Mouse (Mus musculus) olfactory bulb, adult 2 months (tissue): ENCODE results near the gene Spred1.

ENCODE experiments used
- CTCF ChIP-seq: fragments of 200-500 bp; IDR thresholded peaks from 2 replicates; pipeline ENCODE4 v1.5.1; 2012; ENCODE audit warnings: low read depth, mild to moderate bottlenecking, low read length, moderate library complexity; ENCODE audit not compliant: insufficient read depth
- POLR2A ChIP-seq: fragments of 200-500 bp; IDR thresholded peaks from 2 replicates; pipeline ENCODE4 v1.6.1; 2012; ENCODE audit warnings: mild to moderate bottlenecking, low read depth, low read length, moderate library complexity; ENCODE audit not compliant: insufficient read depth

DNA sequence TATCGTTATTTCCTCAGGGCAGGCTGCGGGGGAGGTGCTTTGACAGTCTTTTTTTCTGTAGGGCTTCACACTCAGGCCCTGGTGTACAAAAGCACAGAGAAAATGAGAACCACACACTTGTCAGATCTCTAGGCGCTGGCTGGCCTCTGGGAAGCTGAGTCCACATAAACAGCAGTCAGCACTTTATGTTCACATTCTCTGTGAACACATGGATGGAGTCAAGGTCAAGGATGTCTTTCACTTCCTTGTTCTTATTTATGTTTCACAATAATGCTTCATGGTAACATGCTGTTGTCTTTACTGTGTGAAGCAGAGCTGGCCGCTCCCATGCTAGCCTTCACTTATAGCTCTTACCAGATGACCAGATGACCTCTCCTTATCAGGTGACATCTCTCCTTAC lies 13.1 kb upstream of the Spred1 start:
- no peak for TF ChIP-seq POLR2A
- TF ChIP-seq CTCF = no peak
